Mouse (Mus musculus) cerebellum, adult 11 months (tissue): ENCODE measurements around the gene Ankrd63.
"Not testable (repeated sequence)": the region's sequence is repeated elsewhere in the genome, so short reads cannot be mapped to it uniquely, and the experiment has no call there.

Experiments used
- DNase-seq: peaks from one replicate; pipeline ENCODE4 v3.0.0; 2022

The Ankrd63 gene

DNA sequence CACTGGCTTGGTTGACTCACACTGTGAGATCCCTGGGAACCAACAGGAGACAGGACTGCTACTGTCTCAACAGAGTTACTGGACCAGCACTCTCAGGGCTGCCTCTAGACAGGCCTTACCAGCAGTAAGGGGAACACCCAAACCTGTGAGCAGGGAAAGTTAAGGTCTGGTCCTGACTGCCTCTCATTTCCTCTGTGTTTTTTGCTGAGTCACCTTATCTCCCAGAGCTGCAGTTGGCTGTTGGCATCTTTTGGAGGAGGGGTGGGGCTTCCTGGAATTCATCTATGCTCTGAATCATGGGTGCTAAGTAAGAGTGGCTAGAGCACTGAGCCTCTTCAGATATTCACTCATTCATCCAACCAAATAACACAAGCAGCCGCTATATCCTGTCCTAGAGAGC lies 44.7 kb downstream of the Ankrd63 start:
- no peak for DNase-seq

DNA sequence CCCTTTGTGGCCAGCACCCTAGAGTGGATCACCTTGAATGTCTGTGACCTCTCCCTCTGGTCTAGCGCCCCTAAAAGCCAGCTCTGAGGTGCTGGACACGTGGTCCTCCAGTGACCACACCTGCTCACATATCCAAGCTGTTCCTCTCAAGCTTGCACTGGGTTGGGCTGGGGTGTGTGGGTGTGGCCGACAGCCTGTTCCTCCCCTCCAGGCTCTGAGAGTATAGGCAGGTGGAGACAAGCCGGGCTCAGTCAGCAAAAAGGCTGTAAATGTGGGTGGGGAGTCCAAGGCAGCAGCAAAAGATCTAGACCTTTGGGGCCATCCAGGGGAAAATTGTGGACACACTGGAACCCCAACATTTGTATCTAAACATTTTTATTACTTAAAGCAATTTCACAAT lies 45.3 kb downstream of the Ankrd63 start:
- no peak for DNase-seq

DNA sequence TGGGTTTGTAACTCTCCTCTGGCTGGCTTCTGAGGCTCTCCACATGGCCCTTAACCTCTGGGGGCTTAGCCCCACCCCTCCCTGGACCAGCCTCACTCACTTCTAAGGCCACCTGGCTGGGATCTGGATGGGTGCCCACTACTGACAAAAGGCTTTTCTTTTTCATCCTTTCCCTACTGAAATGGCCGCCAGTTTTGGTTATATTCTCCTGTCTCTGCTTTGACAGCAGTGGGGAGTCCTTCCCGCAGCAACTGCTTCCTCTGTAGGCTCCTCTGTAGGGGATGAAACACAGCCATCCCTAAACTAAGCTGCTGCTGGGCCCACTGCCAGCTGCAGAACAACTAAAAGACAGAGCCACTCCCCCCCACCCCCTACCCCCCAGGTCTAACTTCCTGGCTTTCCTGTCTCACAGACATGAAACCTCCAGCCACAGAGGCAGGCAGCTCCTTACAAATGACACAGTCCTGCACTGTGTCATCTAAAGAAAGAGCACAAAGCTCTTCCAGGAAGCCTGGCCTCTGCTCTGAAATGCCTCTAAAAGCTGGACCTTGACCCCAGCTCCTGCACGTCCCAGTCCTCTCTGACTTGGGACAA lies 47.0 kb downstream of the Ankrd63 start:
- no peak for DNase-seq

DNA sequence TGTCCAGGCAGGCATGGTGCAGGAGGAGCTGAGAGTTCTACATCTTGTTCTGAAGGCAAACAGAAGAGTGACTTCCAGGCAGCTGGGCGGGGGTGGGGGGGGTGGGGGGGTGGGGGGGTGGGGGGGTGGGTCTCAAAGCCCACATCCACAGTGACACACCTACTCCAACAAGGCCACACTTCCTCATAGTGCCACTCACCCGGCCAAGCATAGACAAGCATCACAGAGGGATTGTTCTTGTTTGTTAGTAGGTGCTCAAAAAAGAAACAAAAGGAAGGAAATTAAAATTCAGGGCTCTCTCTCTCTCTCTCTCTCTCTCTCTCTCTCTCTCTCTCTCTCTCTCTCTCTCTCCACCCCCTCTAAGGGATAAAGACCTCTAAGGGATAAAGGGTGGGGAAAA lies 53.1 kb downstream of the Ankrd63 start:
- not testable (repeated sequence) for DNase-seq
